Mouse (Mus musculus) hindbrain, embryonic 11.5 days (tissue): ENCODE measurements around the gene 2310057J18Rik. TPM values are rescaled to one million over a fixed set of nuclear protein-coding genes. Genes with fewer than 3 reads are reported as not detected.
"Not testable (repeated sequence)": the region's sequence is repeated elsewhere in the genome, so short reads cannot be mapped to it uniquely, and the experiment has no call there.

Experiments used
- ATAC-seq: fragments of 200-750 bp; cut with Nextera tagmentation; 2 replicates; pipeline ENCODE4 v1.8.0; 2017; ENCODE audit warnings: mild to moderate bottlenecking, moderate TSS enrichment, moderate library complexity; ENCODE audit not compliant: low FRiP score
- DNase-seq: peaks from one replicate; pipeline ENCODE4 v3.0.0-alpha.2; 2015; ENCODE audit warnings: low spot score
- H3K27ac ChIP-seq: fragments of 300-500 bp; sonication (generic); 2 replicates; pipeline ENCODE4 v1.5.1; 2014; ENCODE audit warnings: mild to moderate bottlenecking, low read depth, low read length
- H3K27me3 ChIP-seq: fragments of 300-500 bp; sonication (generic); 2 replicates; pipeline ENCODE4 v1.6.1; 2014; ENCODE audit warnings: mild to moderate bottlenecking, low read length, moderate library complexity, mixed read lengths; ENCODE audit not compliant: control insufficient read depth, insufficient read depth
- H3K36me3 ChIP-seq: fragments of 300-500 bp; sonication (generic); 2 replicates; pipeline ENCODE4 v1.6.1; 2014; ENCODE audit warnings: mild to moderate bottlenecking, low read length, moderate library complexity, mixed read lengths; ENCODE audit not compliant: control insufficient read depth, insufficient read depth
- H3K4me1 ChIP-seq: fragments of 300-500 bp; sonication (generic); replicated peaks from 2 replicates; pipeline ENCODE4 v1.6.1; 2014; ENCODE audit warnings: low read length, mixed read lengths; ENCODE audit not compliant: control insufficient read depth, insufficient read depth
- H3K4me2 ChIP-seq: fragments of 300-500 bp; sonication (generic); replicated peaks from 2 replicates; pipeline ENCODE4 v1.6.1; 2014; ENCODE audit warnings: mild to moderate bottlenecking, low read depth, low read length
- H3K4me3 ChIP-seq: fragments of 300-500 bp; sonication (generic); 2 replicates; pipeline ENCODE4 v1.5.1; 2014; ENCODE audit warnings: low read depth, low read length
- H3K9ac ChIP-seq: fragments of 300-500 bp; sonication (generic); 2 replicates; pipeline ENCODE4 v1.6.1; 2014; ENCODE audit warnings: low read depth, low read length
- H3K9me3 ChIP-seq: fragments of 300-500 bp; sonication (generic); 2 replicates; pipeline ENCODE4 v1.6.1; 2016; ENCODE audit warnings: low read length; ENCODE audit not compliant: control insufficient read depth
- WGBS: fragments of 180-500 bp; shearing (Covaris S2); extraction: QIAGEN DNeasy Blood & Tissue Kit; methylation state at CpG from one replicate; pipeline ENCODE4 v1.1.7; 2014; 5-methylcytosine and 5-hydroxymethylcytosine counted together
- polyA plus RNA-seq: library from polyadenylated mRNA; unstranded; fragments of >200 nt; fragmentation: Nextera tagmentation; extraction: Ambion mirVana; gene quantifications from 2 replicates; pipeline ENCODE4 v1.2.1, GENCODE M21; 2014

The 2310057J18Rik gene
- not detected in 2 replicates for polyA plus RNA-seq

DNA sequence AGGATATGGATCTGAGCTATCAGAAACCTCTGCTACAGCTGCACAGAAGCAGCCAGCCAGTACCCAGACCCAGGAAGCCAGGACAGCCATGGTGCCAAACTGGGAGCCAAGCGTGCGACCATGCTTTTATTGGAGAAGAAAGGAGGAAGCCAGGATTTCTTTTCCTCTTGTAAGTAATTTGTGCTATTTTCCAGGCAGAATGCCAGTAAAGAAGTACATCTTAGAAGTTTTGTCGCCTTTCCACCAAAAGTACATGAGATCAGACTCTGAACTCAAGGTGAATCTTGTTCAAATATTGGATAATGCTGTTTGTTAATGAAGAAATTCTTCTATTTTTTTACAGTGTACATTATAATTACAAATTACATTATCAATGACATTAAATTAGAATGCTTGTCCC is at the start of gene 2310057J18Rik:
2310057J18Rik (minus strand) TSS at position 101 of the 400 bp plus-strand sequence.
- Histone ChIP-seq H3K4me2 (no peak within 1 kb of the TSS), H3K36me3 (no peaks in the 10 kb centered on the region), H3K27ac (no peak within 1 kb of the TSS), H3K27me3 (no peaks in the 10 kb centered on the region), H3K4me3 (no peak within 1 kb of the TSS), H3K4me1 (no peaks in the 10 kb centered on the region), H3K9ac (no peak within 1 kb of the TSS), H3K9me3 (no peaks in the 10 kb centered on the region)
- ATAC-seq (no peak), DNase-seq (no peak)
- 89% methylated on average over 3 of the region's 3 CpGs for WGBS

- not testable (repeated sequence) for ATAC-seq, H3K9me3 ChIP-seq, H3K27me3 ChIP-seq, H3K27ac ChIP-seq, H3K4me2 ChIP-seq, H3K36me3 ChIP-seq, H3K4me1 ChIP-seq, DNase-seq, H3K9ac ChIP-seq, H3K4me3 ChIP-seq
- 90% methylated on average over 9 of the region's 20 CpGs for WGBS
These were observed 43.9 kb upstream of the 2310057J18Rik start for GRCm38 (mm10) chr10:29029960-29030359.

DNA sequence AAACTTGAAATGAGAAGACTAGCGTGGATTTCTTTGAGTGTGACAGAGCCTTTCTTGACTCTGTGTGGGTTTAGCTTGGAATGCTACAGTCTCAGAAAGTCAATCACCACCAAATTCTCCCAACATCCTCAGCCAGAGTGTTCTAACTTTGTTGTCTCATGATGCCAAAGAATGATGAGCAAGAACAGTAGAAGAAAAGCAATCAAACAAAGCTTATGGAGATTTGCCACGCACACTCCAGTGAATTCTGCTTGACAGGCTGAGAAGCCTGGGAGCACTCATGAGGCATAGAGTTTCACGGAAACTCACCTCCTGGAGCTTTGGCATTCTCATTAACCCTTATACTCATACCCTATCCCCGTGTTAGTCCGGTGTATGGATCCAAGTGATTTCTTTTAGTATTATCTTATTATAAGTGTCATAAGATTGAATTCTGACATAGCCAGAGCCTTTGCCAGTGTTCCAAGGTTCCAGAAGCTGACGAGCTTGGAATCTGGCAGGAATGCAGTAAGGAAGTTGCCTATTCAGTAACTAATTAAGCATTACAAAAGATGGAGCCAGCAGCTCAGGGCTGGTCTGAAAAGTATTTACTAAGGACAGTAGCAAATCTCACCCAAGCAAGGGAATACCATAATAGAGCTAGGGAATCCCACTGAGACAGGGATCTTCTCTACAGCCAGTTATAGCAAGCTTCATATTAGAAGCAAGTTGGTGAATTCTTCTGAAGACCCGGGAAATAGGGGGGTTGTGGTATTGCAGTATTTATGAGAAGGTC is 33.6 kb upstream of the 2310057J18Rik start:
- H3K27ac ChIP-seq, result no peak overlapping the region
- DNase-seq (no peak), ATAC-seq (no peak)
- H3K4me1 ChIP-seq, result no peaks in the 10 kb centered on the region
- no peak overlapping the region for H3K4me2 ChIP-seq
- H3K27me3 ChIP-seq, result no peaks in the 10 kb centered on the region
- H3K4me3 ChIP-seq, result no peak overlapping the region
- no peak overlapping the region for H3K9ac ChIP-seq
- H3K9me3 ChIP-seq, result no peaks in the 10 kb centered on the region
- H3K36me3 ChIP-seq, result no peaks in the 10 kb centered on the region
- whole genome bisulfite sequencing, result 71% methylated on average over 7 of the region's 7 CpGs

- Histone ChIP-seq H3K9ac (no peak overlapping the region), H3K4me2 (no peak overlapping the region), H3K36me3 (no peaks in the 10 kb centered on the region), H3K27me3 (no peaks in the 10 kb centered on the region), H3K9me3 (no peaks in the 10 kb centered on the region), H3K4me3 (no peak overlapping the region), H3K27ac (no peak overlapping the region), H3K4me1 (no peaks in the 10 kb centered on the region)
- no peak for ATAC-seq
- no peak for DNase-seq
These were observed 11.7 kb upstream of the 2310057J18Rik start for GRCm38 (mm10) chr10:28997776-28998175.

- Histone ChIP-seq H3K27ac (no peak overlapping the region), H3K9me3 (no peaks in the 10 kb centered on the region), H3K27me3 (no peaks in the 10 kb centered on the region), H3K9ac (no peak overlapping the region), H3K4me1 (no peaks in the 10 kb centered on the region), H3K4me2 (no peak overlapping the region), H3K36me3 (no peaks in the 10 kb centered on the region), H3K4me3 (no peak overlapping the region)
- DNase-seq, result no peak
- WGBS, result 90% methylated on average over 2 of the region's 2 CpGs
- ATAC-seq, result no peak
These were observed 2.9 kb upstream of the 2310057J18Rik start for GRCm38 (mm10) chr10:28988990-28989389.

DNA sequence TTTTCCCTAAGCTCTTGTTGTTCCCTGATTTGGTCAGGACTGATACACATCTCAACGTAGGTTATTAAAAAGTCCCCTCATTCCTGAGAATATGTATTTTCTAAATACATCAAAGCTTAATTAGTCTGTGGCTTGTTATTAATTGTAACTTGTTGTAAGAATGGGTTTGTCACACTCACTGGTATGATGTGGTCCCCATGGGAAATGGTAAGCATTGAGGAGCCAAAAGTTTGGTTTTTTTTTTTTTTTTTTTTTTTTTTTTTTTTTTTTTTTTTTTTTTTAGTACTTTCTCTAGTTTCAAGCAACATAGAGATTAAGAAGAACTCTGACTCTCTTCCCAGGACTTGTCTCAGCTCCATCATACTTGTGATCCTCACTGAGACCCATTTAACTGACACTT is 17.9 kb downstream of the 2310057J18Rik start:
- no peaks in the 10 kb centered on the region for H3K27me3 ChIP-seq
- ATAC-seq, result no peak
- no peak for DNase-seq
- H3K4me2 ChIP-seq, result no peak overlapping the region
- H3K36me3 ChIP-seq, result no peaks in the 10 kb centered on the region
- no peak overlapping the region for H3K4me3 ChIP-seq
- H3K9ac ChIP-seq, result no peak overlapping the region
- H3K4me1 ChIP-seq, result no peaks in the 10 kb centered on the region
- no peak overlapping the region for H3K27ac ChIP-seq
- no peaks in the 10 kb centered on the region for H3K9me3 ChIP-seq
- 91% methylated on average over 1 of the region's 1 CpGs for WGBS

GRCm38 (mm10) chr10:28955138-28955537 is 31.0 kb downstream of the 2310057J18Rik start:
- DNase-seq (peak; percentile 80), ATAC-seq (peak; percentile 75; the same call in 1 of the 2 replicates)
- Histone ChIP-seq H3K9ac (no peak overlapping the region), H3K4me2 (no peak overlapping the region), H3K27me3 (no peaks in the 10 kb centered on the region), H3K9me3 (no peaks in the 10 kb centered on the region), H3K4me3 (no peak overlapping the region), H3K36me3 (no peaks in the 10 kb centered on the region), H3K27ac (no peak overlapping the region), H3K4me1 (no peaks in the 10 kb centered on the region)
- WGBS, result 50% methylated on average over 4 of the region's 4 CpGs

DNA sequence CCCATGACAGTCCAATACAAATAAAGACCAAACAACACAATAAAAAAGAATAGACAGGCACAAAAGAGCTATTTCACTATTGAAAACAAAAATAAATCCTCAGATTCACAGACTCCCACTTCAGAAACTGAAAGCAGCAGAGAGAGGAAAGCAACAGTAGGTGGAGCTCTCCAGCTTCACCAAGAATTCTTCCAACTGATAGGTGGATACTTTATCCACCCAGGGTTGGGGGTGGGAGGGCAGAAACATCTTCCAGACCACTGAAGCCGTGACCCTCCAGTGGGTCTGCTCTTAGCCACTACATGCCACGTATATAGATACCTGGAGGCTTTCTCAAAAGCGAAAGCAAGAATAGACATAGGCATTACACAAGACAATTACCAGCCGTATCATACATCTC is 31.6 kb downstream of the 2310057J18Rik start:
- WGBS, result 60% methylated on average over 4 of the region's 4 CpGs
- DNase-seq (no peak), ATAC-seq (peak; percentile 53)
- no peaks in the 10 kb centered on the region for H3K9me3 ChIP-seq
- H3K36me3 ChIP-seq, result no peaks in the 10 kb centered on the region
- H3K4me1 ChIP-seq, result no peaks in the 10 kb centered on the region
- H3K9ac ChIP-seq, result no peak overlapping the region
- no peaks in the 10 kb centered on the region for H3K27me3 ChIP-seq
- no peak overlapping the region for H3K4me3 ChIP-seq
- no peak overlapping the region for H3K27ac ChIP-seq
- no peak overlapping the region for H3K4me2 ChIP-seq
